Mouse (Mus musculus) lung, adult 18-20 months (tissue): Measurements from ENCODE around the gene Shb.
"Not testable (repeated sequence)": the region's sequence is repeated elsewhere in the genome, so short reads cannot be mapped to it uniquely, and the experiment has no call there.

Source experiments
- DNase-seq, 2 experiments: peaks; one replicate each; pipeline ENCODE4 v3.0.0; 2022; ENCODE audit warnings: mixed read lengths in 2 of 2

Gene Shb

GRCm38 (mm10) chr4:45382133-45382532 is 150.1 kb downstream of the Shb start:
- DNase-seq, result peak; percentile 75

DNA sequence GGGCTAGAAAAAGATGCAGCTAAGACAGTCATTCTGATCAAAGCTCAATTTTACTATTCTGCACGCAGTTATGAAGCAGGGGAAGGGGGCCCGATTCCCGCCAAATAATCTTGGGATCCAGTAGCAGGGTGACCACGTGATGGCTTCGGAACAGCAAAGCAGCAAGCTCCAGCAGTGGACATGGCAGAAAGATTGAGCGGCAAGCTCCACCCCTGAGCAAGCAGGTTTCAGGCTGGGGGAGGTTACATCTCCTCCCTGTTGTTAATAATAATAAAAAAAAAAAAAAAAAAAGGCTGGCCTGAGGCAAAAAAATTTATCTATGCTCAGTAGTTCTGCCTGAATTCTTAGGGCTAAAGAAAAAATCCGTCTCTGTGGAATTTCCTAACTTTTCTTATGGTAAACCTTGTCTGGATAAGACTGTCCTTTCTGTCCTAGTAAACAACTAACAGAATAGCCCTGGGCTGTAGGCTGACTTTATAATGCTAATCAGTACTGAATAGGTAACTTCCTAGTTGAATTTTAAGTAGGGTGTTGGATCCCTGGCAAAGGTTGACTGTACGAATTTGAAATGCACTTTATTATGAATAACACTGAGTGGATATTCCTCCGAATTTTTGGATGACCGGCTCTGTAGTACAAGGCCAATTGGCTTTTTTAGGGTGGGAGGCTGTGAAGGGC is 151.2 kb downstream of the Shb start:
- DNase-seq, result not testable (repeated sequence)

- DNase-seq, result no peak
These were observed 155.7 kb downstream of the Shb start for GRCm38 (mm10) chr4:45376573-45376972.

GRCm38 (mm10) chr4:45374879-45375278 is 157.4 kb downstream of the Shb start:
- DNase-seq, result no peak
